Mouse (Mus musculus) liver, postnatal 0 days (tissue): ENCODE results near the gene Foxn3.

Experiments
- CTCF ChIP-seq: sonication (generic); IDR thresholded peaks from 2 replicates; pipeline ENCODE4 v1.5.1; 2016; ENCODE audit warnings: antibody characterized with exemption, low read depth
- EP300 ChIP-seq: IDR thresholded peaks from 2 replicates; pipeline ENCODE4 v1.6.1; 2016; ENCODE audit warnings: antibody characterized with exemption, low read depth, mild to moderate bottlenecking

- TF ChIP-seq CTCF: no peak
- TF ChIP-seq EP300: no peak
Observed at GRCm38 (mm10) chr12:99315931-99316330, 247.5 kb downstream of the Foxn3 start.
